Mouse (Mus musculus): ENCODE measurements around the gene Gm20736.
"Not testable (repeated sequence)": the region's sequence is repeated elsewhere in the genome, so short reads cannot be mapped to it uniquely, and the experiment has no call there.

Gene Gm20736

GRCm38 (mm10) chrY:65377390-65377789 lies at the start of gene Gm20736:
Gm20736 (plus strand) TSS chrY:65377690.
- in situ Hi-C loops (cut with MboI, MseI): not testable (repeated sequence)
